Mouse (Mus musculus) inflammation-experienced regulatory T-cells (primary cell): ENCODE results near the gene Fam155a. TPM values are rescaled to one million over a fixed set of nuclear protein-coding genes. Genes with fewer than 3 reads are reported as not detected.

ENCODE experiments used
- polyA plus RNA-seq, 2 experiments: library from polyadenylated mRNA; unstranded; fragments of 100-300 nt; shearing (Covaris generic); gene quantifications; one replicate each; pipeline ENCODE4 v1.2.1; 2017

Gene Fam155a
- polyA plus RNA-seq: 1 to 10 TPM in 1 of 2 experiments, under 1 TPM in 1; 0.12 to 1.4 TPM

DNA sequence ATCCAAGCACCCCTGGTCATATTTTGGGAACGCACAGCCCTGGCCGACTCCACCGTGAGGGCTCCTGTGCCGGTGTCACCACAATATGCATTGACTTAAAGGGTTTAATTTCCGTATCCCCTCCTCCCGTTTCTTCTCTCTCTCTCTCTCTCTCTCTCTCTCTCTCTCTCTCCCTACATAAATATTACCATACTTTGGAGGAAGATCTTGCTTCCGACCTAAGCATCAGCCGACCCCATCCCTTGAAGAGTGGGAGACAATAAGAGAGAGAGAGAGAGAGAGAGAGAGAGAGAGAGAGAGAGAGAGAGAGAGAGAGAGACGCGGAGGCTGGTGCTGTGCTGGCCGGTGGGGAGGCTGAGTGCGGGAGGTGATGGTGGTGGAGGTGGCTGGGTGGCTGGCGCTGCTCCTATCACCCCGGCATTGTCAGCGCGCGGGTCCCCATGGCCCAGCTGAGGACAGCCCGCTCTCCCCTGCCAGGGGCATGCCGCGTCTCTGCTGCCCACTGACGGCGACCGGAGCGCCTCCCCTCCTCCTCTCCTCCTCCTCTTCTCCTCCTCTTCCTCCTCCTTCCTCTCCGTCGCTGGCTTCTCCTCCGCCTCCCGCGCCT, at the start of gene Fam155a:
Fam155a (minus strand) TSS at position 163 of the 607 bp plus-strand sequence.

Other genes with a start within 250 kb of the Fam155a start
- gene Gm10217, start 93.1 kb upstream of the Fam155a start, polyA plus RNA-seq: not detected
- gene Lig4, start 206.5 kb upstream of the Fam155a start, polyA plus RNA-seq: 1 to 10 TPM; 4.2 to 4.8 TPM
- 10 to 100 TPM; 18.5 to 22.6 TPM for gene Abhd13, start 206.5 kb upstream of the Fam155a start, polyA plus RNA-seq
- gene Tnfsf13b, start 235.3 kb upstream of the Fam155a start, polyA plus RNA-seq: 10 to 100 TPM in 1 of 2 experiments, 1 to 10 TPM in 1; 5.4 to 13.6 TPM